Mouse (Mus musculus): ENCODE measurements around the gene Afap1l2.

Gene Afap1l2

GRCm38 (mm10) chr19:57007781-57008710, at the start of gene Afap1l2:
Afap1l2 (minus strand) TSS chr19:57008228.
- in situ Hi-C loops (cut with MboI; ENCODE audit: unreplicated experiment in 2 of 2) = no loop called here

GRCm38 (mm10) chr19:57057568-57057967, 49.5 kb upstream of the Afap1l2 start:
- in situ Hi-C loops (cut with MboI; ENCODE audit: unreplicated experiment in 2 of 2) = no loop called here

- in situ Hi-C loops (cut with MboI; ENCODE audit: unreplicated experiment in 2 of 2) = no loop called here
Observed at GRCm38 (mm10) chr19:57055215-57056120, 47.4 kb upstream of the Afap1l2 start.

GRCm38 (mm10) chr19:57052959-57053358, 44.9 kb upstream of the Afap1l2 start:
- in situ Hi-C loops (cut with MboI; ENCODE audit: unreplicated experiment in 2 of 2) = no loop called here

GRCm38 (mm10) chr19:57052016-57052415, 44.0 kb upstream of the Afap1l2 start:
- in situ Hi-C loops (cut with MboI; ENCODE audit: unreplicated experiment in 2 of 2) = no loop called here

GRCm38 (mm10) chr19:57049592-57050090, 41.6 kb upstream of the Afap1l2 start:
- in situ Hi-C loops (cut with MboI; ENCODE audit: unreplicated experiment in 2 of 2) = loop anchor here in 1 of 2 experiments (25.0 kb wide), 1 partner anchor 237 kb away; the partner anchor contains the start of gene Ccdc186

GRCm38 (mm10) chr19:57047671-57048320, 39.8 kb upstream of the Afap1l2 start:
- in situ Hi-C loops (cut with MboI; ENCODE audit: unreplicated experiment in 2 of 2) = loop anchor here in 1 of 2 experiments (25.0 kb wide), 1 partner anchor 235 kb away; the partner anchor contains the start of gene Ccdc186

- in situ Hi-C loops (cut with MboI; ENCODE audit: unreplicated experiment in 2 of 2) = loop anchor here (10.0 to 25.0 kb wide), 5 partner anchors 114 to 614 kb away; partner anchors contain the start of gene Ccdc186 (in 1 of the 2)
Observed at GRCm38 (mm10) chr19:57039258-57039657, 31.2 kb upstream of the Afap1l2 start.

GRCm38 (mm10) chr19:57036860-57037259, 28.8 kb upstream of the Afap1l2 start:
- in situ Hi-C loops (cut with MboI; ENCODE audit: unreplicated experiment in 2 of 2) = loop anchor here (10.0 to 25.0 kb wide), 5 partner anchors 112 to 612 kb away; partner anchors contain the start of gene Ccdc186 (in 1 of the 2)

GRCm38 (mm10) chr19:57031582-57031981, 23.6 kb upstream of the Afap1l2 start:
- in situ Hi-C loops (cut with MboI; ENCODE audit: unreplicated experiment in 2 of 2) = loop anchor here (10.0 to 25.0 kb wide), 5 partner anchors 107 to 613 kb away; partner anchors contain the start of gene Ccdc186 (in 1 of the 2)

- in situ Hi-C loops (cut with MboI; ENCODE audit: unreplicated experiment in 2 of 2) = loop anchor here (5.0 to 25.0 kb wide), 3 partner anchors 107 to 607 kb away; partner anchors contain the start of gene Ccdc186 (in 1 of the 2)
Observed at GRCm38 (mm10) chr19:57029461-57029860, 21.4 kb upstream of the Afap1l2 start.

GRCm38 (mm10) chr19:57028327-57029179, 20.5 kb upstream of the Afap1l2 start:
- in situ Hi-C loops (cut with MboI; ENCODE audit: unreplicated experiment in 2 of 2) = loop anchor here (5.0 to 25.0 kb wide), 3 partner anchors 106 to 606 kb away; partner anchors contain the start of gene Ccdc186 (in 1 of the 2)

GRCm38 (mm10) chr19:57026501-57026900, 18.5 kb upstream of the Afap1l2 start:
- in situ Hi-C loops (cut with MboI; ENCODE audit: unreplicated experiment in 2 of 2) = loop anchor here (5.0 to 25.0 kb wide), 3 partner anchors 104 to 604 kb away; partner anchors contain the start of gene Ccdc186 (in 1 of the 2)

GRCm38 (mm10) chr19:57017785-57018179, 9.8 kb upstream of the Afap1l2 start:
- in situ Hi-C loops (cut with MboI; ENCODE audit: unreplicated experiment in 2 of 2) = no loop called here

GRCm38 (mm10) chr19:57016995-57017784, 9.2 kb upstream of the Afap1l2 start:
- in situ Hi-C loops (cut with MboI; ENCODE audit: unreplicated experiment in 2 of 2) = no loop called here

GRCm38 (mm10) chr19:57014808-57015207, 6.8 kb upstream of the Afap1l2 start:
- in situ Hi-C loops (cut with MboI; ENCODE audit: unreplicated experiment in 2 of 2) = no loop called here

- in situ Hi-C loops (cut with MboI; ENCODE audit: unreplicated experiment in 2 of 2) = no loop called here
Observed at GRCm38 (mm10) chr19:57013271-57013677, 5.2 kb upstream of the Afap1l2 start.

- in situ Hi-C loops (cut with MboI; ENCODE audit: unreplicated experiment in 2 of 2) = no loop called here
Observed at GRCm38 (mm10) chr19:57012068-57012467, 4.0 kb upstream of the Afap1l2 start.
